Mouse (Mus musculus) heart, embryonic 10.5 days (tissue): ENCODE results near the gene Ehd2. TPM values are rescaled to one million over a fixed set of nuclear protein-coding genes. Genes with fewer than 3 reads are reported as not detected.
"Not testable (repeated sequence)": the region's sequence is repeated elsewhere in the genome, so short reads cannot be mapped to it uniquely, and the experiment has no call there.

Source experiments
- DNase-seq: peaks from one replicate; pipeline ENCODE4 v3.0.0-alpha.2; 2017; ENCODE audit warnings: low spot score
- H3K27ac ChIP-seq: fragments of 300-500 bp; sonication (generic); 2 replicates; pipeline ENCODE4 v1.5.1; 2016; ENCODE audit warnings: mild to moderate bottlenecking
- H3K27me3 ChIP-seq: fragments of 300-500 bp; sonication (generic); 2 replicates; pipeline ENCODE4 v1.6.1; 2016; ENCODE audit warnings: mild to moderate bottlenecking; ENCODE audit not compliant: poor library complexity, insufficient read depth, severe bottlenecking
- H3K36me3 ChIP-seq: fragments of 300-500 bp; sonication (generic); 2 replicates; pipeline ENCODE4 v1.6.1; 2016; ENCODE audit warnings: mild to moderate bottlenecking, moderate library complexity
- H3K4me1 ChIP-seq: fragments of 300-500 bp; sonication (generic); 2 replicates; pipeline ENCODE4 v1.6.1; 2016; ENCODE audit warnings: mild to moderate bottlenecking
- H3K4me3 ChIP-seq: fragments of 300-500 bp; sonication (generic); 2 replicates; pipeline ENCODE4 v1.5.1; 2016; ENCODE audit warnings: mild to moderate bottlenecking, moderate library complexity
- H3K9me3 ChIP-seq: fragments of 300-500 bp; sonication (generic); 2 replicates; pipeline ENCODE4 v1.6.1; 2016; ENCODE audit warnings: mild to moderate bottlenecking, moderate library complexity
- WGBS: fragments of 180-500 bp; shearing (Covaris S2); methylation state at CpG from one replicate; pipeline ENCODE4 v1.1.7; 2016; 5-methylcytosine and 5-hydroxymethylcytosine counted together
- polyA plus RNA-seq: library from polyadenylated mRNA; unstranded; fragments of >200 nt; fragmentation: Nextera tagmentation; extraction: Ambion mirVana; gene quantifications from 2 replicates; pipeline ENCODE4 v1.2.1, GENCODE M21; 2016

Gene Ehd2
- polyA plus RNA-seq, 1 experiment from 2014 or later: 22.1 TPM

DNA sequence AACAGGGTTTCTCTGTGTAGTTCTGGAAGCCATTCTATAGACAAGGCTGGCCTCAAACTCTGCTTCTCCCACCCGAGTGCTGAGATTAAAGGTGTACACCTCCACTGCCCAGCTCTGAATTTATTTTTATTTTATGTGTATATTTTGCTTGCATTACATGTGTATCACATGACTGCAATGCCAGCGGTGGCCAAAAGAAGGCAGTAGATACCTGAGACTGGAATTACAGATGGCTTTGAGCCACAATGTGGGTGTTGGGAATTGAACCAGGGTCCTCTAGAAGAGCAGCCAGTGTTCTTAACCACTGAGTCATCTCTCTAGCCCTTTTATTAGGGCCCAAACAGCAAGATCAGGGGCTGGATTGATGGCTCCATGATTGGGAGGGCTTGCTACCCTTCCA, 36.8 kb downstream of the Ehd2 start:
- DNase-seq: no peak
- Histone ChIP-seq H3K4me1 (peaks cover 5% of the 10 kb centered on the region; the same call in 1 of the 2 replicates), H3K27ac (no peak overlapping the region), H3K36me3 (peaks cover 7% of the 10 kb centered on the region; the same call in 1 of the 2 replicates), H3K27me3 (no peaks in the 10 kb centered on the region), H3K9me3 (no peaks in the 10 kb centered on the region), H3K4me3 (no peak overlapping the region)
- WGBS: 57% methylated on average over 2 of the region's 2 CpGs

DNA sequence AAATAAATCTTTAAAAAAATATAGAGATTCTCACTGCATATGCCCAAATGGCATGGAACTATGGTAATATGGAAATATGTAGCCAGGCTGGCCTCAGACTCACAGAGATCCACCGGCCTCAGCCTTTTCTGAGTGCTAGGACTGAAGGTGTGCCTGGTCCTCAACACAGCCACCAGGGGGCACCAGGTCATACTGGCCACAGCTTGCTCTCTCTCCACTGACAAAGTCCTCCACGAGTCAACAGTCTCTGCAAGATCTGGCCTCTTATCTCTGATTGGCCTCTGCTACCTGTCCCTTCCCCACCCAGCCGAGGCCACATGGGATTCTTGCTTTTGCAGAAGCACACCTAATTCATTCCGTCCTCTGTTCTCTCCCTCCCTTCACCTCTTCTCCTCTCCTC, 37.5 kb downstream of the Ehd2 start:
- no peak overlapping the region for H3K4me3 ChIP-seq
- no peak overlapping the region for H3K27ac ChIP-seq
- H3K36me3 ChIP-seq: peaks cover 2% of the 10 kb centered on the region; the same call in 1 of the 2 replicates
- DNase-seq: peak; percentile 86
- H3K27me3 ChIP-seq: no peaks in the 10 kb centered on the region
- WGBS: 19% methylated on average over 4 of the region's 4 CpGs
- peaks cover 5% of the 10 kb centered on the region; the same call in 1 of the 2 replicates for H3K4me1 ChIP-seq
- H3K9me3 ChIP-seq: no peaks in the 10 kb centered on the region

DNA sequence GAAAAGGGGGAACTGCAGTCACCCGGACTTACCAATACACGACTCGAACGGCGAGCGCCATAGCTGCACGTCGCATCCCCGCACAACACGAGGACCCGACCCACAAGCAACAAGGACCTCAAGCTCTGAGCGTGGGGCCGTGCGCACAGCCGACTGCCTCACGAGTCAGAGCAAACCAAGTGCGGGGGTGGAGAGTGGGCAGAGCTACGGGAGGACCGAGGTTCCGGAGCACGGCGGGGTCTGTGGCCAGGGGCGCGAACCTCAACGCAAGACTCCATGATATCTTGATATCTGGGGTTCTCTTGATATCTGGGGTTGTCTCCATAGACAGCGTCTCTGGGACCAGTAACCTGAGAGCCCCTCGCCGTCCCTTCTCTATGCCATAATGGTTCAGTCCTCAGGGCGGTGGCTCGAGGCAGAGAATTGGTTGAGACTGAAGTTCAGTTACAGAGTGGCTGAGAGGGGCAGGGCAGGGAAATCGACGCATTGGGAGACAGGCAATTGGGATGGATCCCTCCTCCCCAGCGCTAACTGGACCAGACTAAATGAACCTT, 45.1 kb downstream of the Ehd2 start, which contains the start of gene Selenow:
Gene Selenow, minus strand, starts transcription at position 183 of the 554 bp plus-strand sequence.
- DNase-seq: peak; percentile 97
- Histone ChIP-seq H3K4me1 (peaks cover 21% of the 10 kb centered on the region), H3K9me3 (no peaks in the 10 kb centered on the region), H3K27ac (peak within 1 kb of the TSS; percentile 97), H3K4me3 (peak within 1 kb of the TSS; percentile 81), H3K36me3 (peaks cover 27% of the 10 kb centered on the region), H3K27me3 (no peaks in the 10 kb centered on the region; the same call in 1 of the 2 replicates)
- under 1% methylated on average over 33 of the region's 33 CpGs for WGBS

DNA sequence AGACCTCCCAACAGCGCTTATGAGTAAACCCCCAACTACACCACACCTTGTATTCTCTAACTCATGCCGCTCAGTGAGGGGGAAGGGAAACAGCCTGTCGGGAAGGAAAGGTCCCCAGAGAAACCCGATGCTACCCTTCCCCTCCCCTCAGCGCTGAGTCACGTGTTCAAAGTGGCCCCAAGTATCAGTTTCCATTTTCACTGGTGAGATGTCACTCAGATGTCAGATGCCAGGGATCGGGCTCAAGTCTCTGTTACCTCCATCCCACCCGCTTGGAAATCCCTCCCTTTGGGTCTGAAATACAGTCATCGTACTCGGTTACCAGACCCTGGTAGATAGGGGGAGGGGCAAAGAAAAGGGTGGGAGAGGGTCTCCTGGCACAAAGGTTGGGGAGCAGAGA, 45.6 kb downstream of the Ehd2 start:
- 1% methylated on average over 10 of the region's 10 CpGs for WGBS
- no peaks in the 10 kb centered on the region; the same call in 1 of the 2 replicates for H3K27me3 ChIP-seq
- peak overlapping the region; percentile 81 for H3K4me3 ChIP-seq
- H3K9me3 ChIP-seq: no peaks in the 10 kb centered on the region
- H3K36me3 ChIP-seq: peaks cover 32% of the 10 kb centered on the region
- peak overlapping the region; percentile 97 for H3K27ac ChIP-seq
- peaks cover 21% of the 10 kb centered on the region for H3K4me1 ChIP-seq
- peak; percentile 82 for DNase-seq

DNA sequence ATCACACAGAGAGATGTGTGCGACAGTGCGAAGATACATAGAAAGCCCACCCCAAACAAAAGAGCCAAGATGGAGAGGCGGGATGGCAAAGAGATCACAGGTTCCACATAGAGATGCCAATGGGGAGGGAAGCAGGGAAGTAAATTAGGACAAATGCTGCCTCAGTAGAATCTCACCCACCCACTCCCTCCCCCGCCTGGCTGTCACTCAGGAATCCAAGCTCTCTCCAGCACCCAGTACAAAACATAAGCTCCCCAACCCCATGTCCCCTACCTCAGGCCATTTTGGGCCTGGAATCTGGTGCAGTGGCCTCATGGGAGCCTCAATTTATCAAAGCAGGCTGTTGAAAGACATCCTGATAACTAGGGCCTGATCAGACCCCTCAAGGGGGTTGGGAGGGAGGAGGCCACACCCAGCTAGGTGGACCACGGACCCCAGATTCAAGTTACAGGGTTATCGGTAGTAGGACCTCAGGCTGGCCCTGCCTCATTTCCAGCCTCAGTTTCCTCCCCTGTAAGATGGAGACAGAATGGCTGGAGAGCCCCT, 46.6 kb downstream of the Ehd2 start:
- Histone ChIP-seq H3K9me3 (no peaks in the 10 kb centered on the region), H3K27me3 (no peaks in the 10 kb centered on the region; the same call in 1 of the 2 replicates), H3K4me3 (peak overlapping the region; percentile 81), H3K27ac (no peak overlapping the region), H3K4me1 (peaks cover 21% of the 10 kb centered on the region), H3K36me3 (peaks cover 36% of the 10 kb centered on the region)
- no peak for DNase-seq
- 63% methylated on average over 6 of the region's 6 CpGs for WGBS

DNA sequence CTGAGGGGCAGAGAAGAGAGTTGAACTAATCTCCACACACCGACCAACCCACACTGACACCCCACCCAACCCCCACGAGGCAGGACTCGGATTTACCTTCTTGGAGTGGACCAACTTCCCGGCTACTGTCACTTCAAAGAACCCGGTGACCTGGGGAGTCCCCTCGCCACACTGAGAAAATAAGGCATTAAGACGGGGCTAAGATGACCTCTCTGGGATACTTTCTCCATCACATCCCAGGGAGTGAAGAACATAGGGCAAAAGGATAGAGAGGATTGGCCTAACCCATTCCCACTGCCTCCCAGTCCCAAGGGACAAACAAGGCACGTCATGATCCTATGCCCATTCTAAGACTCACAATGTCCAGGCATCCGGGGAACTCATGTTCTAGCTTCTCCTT, 47.4 kb downstream of the Ehd2 start:
- H3K27ac ChIP-seq: 0 out of 2 replicates have a peak overlapping the region, but pooled peaks have one; percentile 9
- peak overlapping the region; percentile 81 for H3K4me3 ChIP-seq
- no peak for DNase-seq
- H3K27me3 ChIP-seq: no peaks in the 10 kb centered on the region; the same call in 1 of the 2 replicates
- no peaks in the 10 kb centered on the region for H3K9me3 ChIP-seq
- H3K36me3 ChIP-seq: peaks cover 36% of the 10 kb centered on the region
- H3K4me1 ChIP-seq: peaks cover 21% of the 10 kb centered on the region
- WGBS: 86% methylated on average over 9 of the region's 9 CpGs

DNA sequence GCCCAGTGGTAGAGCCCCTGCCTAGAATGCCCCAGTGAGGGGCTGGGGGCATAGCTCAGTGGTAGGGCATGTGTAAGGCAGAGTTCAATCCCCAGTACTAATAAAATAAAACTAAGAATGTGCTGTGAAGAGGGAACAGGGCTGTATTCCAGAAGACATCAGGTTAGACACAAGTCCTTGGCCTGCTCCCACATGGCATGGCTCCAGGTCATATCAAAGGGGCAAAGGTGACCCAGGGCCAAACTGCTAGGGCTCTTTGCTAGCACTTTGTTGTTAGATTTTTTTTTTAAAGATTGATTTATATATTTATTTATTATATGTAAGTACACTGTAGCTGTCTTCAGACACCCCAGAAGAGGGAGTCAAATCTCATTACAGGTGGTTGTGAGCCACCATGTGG, 49.0 kb downstream of the Ehd2 start:
- peaks cover 21% of the 10 kb centered on the region for H3K4me1 ChIP-seq
- no peak overlapping the region for H3K27ac ChIP-seq
- peaks cover 36% of the 10 kb centered on the region for H3K36me3 ChIP-seq
- H3K27me3 ChIP-seq: no peaks in the 10 kb centered on the region
- no peak for DNase-seq
- H3K9me3 ChIP-seq: no peaks in the 10 kb centered on the region
- no peak overlapping the region for H3K4me3 ChIP-seq

DNA sequence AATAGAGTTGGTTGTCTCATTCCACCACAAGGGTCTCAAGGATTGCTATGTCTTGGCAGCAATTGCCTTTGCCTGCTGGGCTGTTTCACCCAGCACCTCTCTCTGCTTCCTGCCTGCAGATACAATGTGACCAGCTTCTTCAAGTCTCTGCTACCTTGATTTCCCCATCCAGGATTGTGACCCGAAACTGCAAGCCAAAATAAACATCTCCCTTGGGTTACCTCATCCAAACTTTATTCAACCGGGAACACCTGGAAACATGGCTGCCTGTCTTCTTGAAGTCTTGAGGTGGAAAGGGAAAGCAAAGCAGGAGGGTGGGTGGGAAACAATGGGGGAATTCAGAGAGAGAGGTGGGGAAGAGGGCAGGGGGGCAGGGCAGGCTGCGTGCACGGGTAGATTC, 50.4 kb downstream of the Ehd2 start:
- Histone ChIP-seq H3K4me3 (no peak overlapping the region), H3K27me3 (no peaks in the 10 kb centered on the region), H3K36me3 (peaks cover 36% of the 10 kb centered on the region), H3K9me3 (no peaks in the 10 kb centered on the region), H3K4me1 (peaks cover 14% of the 10 kb centered on the region), H3K27ac (no peak overlapping the region)
- 83% methylated on average over 4 of the region's 4 CpGs for WGBS
- DNase-seq: no peak

DNA sequence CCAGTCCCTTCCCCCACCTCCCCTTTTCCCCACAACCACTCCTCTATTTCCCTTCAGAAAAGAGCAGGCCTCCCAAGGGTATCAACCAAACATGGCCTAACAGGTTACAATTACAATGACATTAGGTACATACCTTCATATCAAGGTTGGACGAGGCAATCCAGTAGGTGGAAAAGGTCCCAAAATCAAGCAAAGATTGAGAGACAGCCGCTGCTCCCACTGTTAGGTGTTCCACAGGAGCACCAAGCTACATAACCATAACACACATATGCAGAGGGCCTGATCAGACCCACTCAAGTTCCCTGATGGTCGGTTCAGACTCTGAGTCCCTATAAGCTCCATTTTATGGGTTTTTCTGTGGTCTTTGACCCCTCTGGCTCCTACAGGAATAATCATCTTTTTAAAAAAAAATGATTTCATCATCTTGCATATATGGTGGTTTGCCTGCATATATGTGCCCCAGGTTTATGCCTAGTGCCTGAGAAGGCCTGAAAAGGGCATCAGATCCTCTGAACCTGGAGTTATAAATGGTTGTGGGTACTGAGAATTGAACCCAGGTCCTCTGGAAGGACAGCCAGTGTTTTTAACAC, 51.1 kb downstream of the Ehd2 start:
- peaks cover 13% of the 10 kb centered on the region for H3K4me1 ChIP-seq
- no peak for DNase-seq
- H3K9me3 ChIP-seq: no peaks in the 10 kb centered on the region
- no peak overlapping the region for H3K27ac ChIP-seq
- 83% methylated on average over 3 of the region's 3 CpGs for WGBS
- no peaks in the 10 kb centered on the region for H3K27me3 ChIP-seq
- no peak overlapping the region for H3K4me3 ChIP-seq
- H3K36me3 ChIP-seq: peaks cover 36% of the 10 kb centered on the region

DNA sequence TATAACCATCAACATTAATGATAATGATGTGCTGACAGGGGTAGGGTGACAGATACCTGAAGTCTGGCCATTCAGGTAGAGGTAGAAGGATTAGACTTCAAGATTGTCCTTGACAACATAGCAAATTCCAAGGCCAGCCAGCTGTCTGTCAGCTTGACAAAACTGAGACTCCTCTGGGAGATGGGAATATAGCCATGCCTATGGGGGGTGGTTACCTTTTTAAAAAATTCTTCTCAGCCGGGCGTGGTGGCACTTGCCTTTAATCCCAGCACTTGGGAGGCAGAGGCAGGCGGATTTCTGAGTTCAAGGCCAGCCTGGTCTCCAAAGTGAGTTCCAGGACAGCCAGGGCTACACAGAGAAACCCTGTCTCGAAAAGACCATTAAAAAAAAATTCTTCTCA, 51.7 kb downstream of the Ehd2 start:
- WGBS: 86% methylated on average over 4 of the region's 4 CpGs

DNA sequence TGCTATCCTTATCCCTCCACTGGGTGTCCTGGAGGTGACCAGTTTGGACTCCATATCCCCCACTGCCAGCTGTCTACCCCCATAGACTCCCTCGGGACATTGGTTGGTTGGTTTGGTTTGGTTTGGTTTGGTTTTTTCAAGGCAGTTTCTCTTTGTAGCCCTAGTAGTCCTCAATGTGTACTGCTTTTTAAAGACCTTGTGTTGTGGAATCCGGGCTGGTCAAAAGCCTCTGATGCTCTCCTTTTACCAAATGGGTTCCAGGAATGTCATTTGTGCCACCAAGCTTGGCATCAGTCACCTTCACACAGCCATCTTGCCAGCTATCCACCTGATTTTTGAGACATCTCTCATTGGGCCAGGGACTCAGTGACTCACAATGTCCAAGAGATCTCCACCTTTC, 52.6 kb downstream of the Ehd2 start:
- Histone ChIP-seq H3K27ac (no peak overlapping the region), H3K4me1 (no peaks in the 10 kb centered on the region; the same call in 1 of the 2 replicates), H3K27me3 (no peaks in the 10 kb centered on the region), H3K4me3 (no peak overlapping the region), H3K36me3 (peaks cover 29% of the 10 kb centered on the region), H3K9me3 (no peaks in the 10 kb centered on the region)
- 82% methylated on average over 2 of the region's 2 CpGs for WGBS
- no peak for DNase-seq

More for the DNA sequence above, 51.7 kb downstream of the Ehd2 start:
- H3K4me3 ChIP-seq, H3K4me1 ChIP-seq, H3K27me3 ChIP-seq, DNase-seq, H3K27ac ChIP-seq, H3K9me3 ChIP-seq: not testable (repeated sequence)
- peaks cover 36% of the 10 kb centered on the region for H3K36me3 ChIP-seq

DNA sequence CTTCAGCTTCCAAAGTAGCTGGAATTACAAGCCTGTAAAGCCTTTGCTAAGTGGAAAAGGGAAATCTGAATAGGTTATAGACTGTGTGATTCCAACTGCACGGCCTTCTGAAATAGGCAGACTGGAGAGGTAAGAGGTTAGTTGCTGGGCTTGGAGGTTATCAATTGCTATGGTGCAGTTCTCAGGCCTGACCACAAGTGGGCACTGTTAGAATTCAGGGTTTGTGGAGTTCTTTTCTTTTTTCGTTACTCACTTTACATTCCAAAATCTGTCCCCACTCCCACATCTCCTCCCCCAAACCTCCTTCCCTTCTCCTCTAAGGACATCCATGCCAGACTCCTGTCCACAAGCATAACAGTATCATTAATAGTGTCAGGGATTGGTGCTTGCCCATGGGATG, 53.1 kb downstream of the Ehd2 start:
- H3K4me3 ChIP-seq: no peak overlapping the region
- whole genome bisulfite sequencing: 38% methylated on average over 2 of the region's 2 CpGs
- no peak for DNase-seq
- peaks cover 24% of the 10 kb centered on the region for H3K36me3 ChIP-seq
- no peak overlapping the region for H3K27ac ChIP-seq
- no peaks in the 10 kb centered on the region; the same call in 1 of the 2 replicates for H3K4me1 ChIP-seq
- no peaks in the 10 kb centered on the region for H3K9me3 ChIP-seq
- H3K27me3 ChIP-seq: no peaks in the 10 kb centered on the region

DNA sequence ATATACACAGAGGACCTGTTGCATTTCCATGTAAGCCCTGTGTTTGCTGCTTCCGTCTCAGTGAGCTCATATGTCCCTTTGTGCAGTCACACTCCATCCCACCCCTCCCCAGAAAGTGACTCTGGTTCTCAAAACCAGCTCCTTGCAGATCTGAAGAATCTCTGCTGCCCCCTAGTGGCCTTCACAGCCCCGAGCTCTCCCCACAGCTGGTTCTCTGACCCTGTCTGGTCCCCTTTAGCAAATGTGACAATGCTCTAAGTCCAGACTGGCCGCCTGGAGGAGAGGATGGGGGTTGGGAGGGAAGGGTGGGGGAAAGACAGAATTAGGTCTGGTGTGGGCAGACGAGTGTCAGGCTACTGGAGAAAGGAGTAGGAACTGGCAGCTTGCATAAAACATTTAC, 55.2 kb downstream of the Ehd2 start:
- H3K4me3 ChIP-seq: no peak overlapping the region

More for the DNA sequence above, 55.2 kb downstream of the Ehd2 start:
- Histone ChIP-seq H3K9me3 (no peaks in the 10 kb centered on the region), H3K4me1 (no peaks in the 10 kb centered on the region; the same call in 1 of the 2 replicates), H3K36me3 (peaks cover 8% of the 10 kb centered on the region), H3K27me3 (no peaks in the 10 kb centered on the region), H3K27ac (no peak overlapping the region)
- 0% methylated on average over 4 of the region's 4 CpGs for WGBS
- peak; percentile 92 for DNase-seq
